Mouse (Mus musculus): ENCODE measurements around the gene Cyp2a4.
"Not testable (repeated sequence)": the region's sequence is repeated elsewhere in the genome, so short reads cannot be mapped to it uniquely, and the experiment has no call there.

Cyp2a4 gene

GRCm38 (mm10) chr7:26306926-26307325 is at the start of gene Cyp2a4:
Cyp2a4 (plus strand) TSS chr7:26307169.
- not testable (repeated sequence) for DNase-seq

- DNase-seq = not testable (repeated sequence)
These were observed 46.9 kb upstream of the Cyp2a4 start, which contains the start of gene Vmn1r184 for GRCm38 (mm10) chr7:26260034-26260433. Vmn1r184 (plus strand) TSS chr7:26260334.

GRCm38 (mm10) chr7:26303429-26304166 is 3.4 kb upstream of the Cyp2a4 start:
- DNase-seq = not testable (repeated sequence)

- DNase-seq = not testable (repeated sequence)
These were observed 4.8 kb downstream of the Cyp2a4 start for GRCm38 (mm10) chr7:26311786-26312185.

- DNase-seq = not testable (repeated sequence)
These were observed 8.2 kb downstream of the Cyp2a4 start for GRCm38 (mm10) chr7:26315194-26315593.

DNA sequence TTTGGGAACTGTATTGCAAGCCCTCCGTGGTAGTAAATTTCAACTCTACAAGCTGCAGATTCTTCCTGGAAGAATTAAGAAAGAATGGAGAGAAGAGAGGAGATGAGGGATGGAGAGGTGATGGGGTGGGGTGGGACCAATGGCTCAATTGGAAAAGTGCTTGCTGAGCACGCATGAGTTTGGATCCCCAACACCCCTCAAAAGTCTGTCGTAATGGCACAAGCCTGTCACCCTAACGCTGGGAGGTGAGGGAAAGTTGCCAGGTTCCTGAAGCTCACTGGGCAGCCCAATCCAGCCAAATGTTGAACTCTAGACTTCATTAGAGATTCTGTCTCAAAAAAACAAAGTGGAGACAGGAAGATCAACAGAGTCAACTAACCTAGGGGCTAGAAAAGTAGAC is 8.8 kb downstream of the Cyp2a4 start:
- DNase-seq = not testable (repeated sequence)

DNA sequence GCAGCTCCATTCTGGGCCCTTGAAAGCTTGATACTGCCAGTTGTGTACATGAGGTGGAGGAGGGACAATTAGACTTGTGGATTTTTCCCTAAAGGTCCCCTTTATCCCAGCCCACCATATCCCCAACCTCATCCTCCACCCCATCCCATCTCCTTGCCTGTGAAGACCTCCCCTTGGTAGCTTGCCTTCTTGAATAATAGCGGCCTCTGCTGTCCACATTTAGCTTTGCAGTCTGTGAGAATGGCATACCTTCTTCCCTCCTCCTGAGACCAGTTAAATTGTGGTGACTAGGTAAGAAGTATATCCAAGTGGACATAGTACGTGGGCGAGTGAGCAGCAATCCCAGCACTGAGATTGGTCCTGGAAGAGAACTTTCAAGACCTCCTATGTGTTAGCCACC is 13.4 kb downstream of the Cyp2a4 start:
- not testable (repeated sequence) for DNase-seq

GRCm38 (mm10) chr7:26350177-26350576 is 43.2 kb downstream of the Cyp2a4 start:
- not testable (repeated sequence) for DNase-seq

DNA sequence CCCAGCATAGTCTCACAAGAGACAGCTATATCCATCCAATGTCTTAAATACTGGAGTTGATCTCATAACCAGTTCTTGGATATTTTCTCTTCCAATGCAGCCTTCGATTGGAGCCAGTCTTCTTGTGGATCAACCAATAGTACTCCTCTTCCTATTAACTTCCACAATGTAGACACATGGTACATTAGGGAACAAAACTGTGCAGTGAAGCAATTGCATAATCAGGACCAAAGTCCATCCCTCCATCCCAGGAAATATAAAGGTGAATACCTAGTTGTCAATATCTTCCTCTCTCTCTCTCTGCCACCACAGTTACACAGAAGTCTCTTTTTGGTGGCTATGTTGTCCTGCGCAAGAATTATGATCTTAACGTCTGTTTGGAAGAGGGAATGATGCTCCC is 45.3 kb downstream of the Cyp2a4 start:
- DNase-seq = not testable (repeated sequence)

DNA sequence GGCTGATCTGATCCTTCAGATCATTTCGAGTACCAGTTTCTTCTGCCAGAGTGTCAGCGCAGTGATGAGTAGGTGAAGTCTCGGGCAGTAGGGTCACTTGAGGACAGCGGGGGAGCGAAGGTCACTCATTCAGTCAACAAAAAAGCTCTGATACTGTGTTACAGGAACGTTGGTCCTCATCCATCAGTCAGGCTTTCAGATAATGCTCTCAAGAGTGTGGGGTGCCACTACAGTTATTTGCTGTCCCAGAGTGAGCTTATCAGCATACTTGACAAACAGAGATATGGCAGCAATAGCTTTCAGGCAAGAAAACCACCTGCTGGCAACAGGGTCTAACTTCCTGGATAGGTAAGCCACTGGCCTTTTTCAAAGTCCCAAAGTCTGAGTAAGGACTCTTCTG is 49.8 kb downstream of the Cyp2a4 start:
- not testable (repeated sequence) for DNase-seq
